Mouse (Mus musculus) lung, embryonic 14.5 days (tissue): ENCODE data around the gene Bud13. TPM values are rescaled to one million over a fixed set of nuclear protein-coding genes. Genes with fewer than 3 reads are reported as not detected.

Experiments used
- ATAC-seq: fragments of 200-750 bp; cut with Nextera tagmentation; 2 replicates; pipeline ENCODE4 v1.8.0; 2017; ENCODE audit warnings: mild to moderate bottlenecking, moderate TSS enrichment, moderate library complexity; ENCODE audit not compliant: insufficient read depth
- DNase-seq: peaks from one replicate; pipeline ENCODE4 v3.0.0-alpha.2; 2015
- H3K27ac ChIP-seq: fragments of 300-500 bp; sonication (generic); 2 replicates; pipeline ENCODE4 v1.5.1; 2014; ENCODE audit warnings: low read depth, mild to moderate bottlenecking, moderate library complexity
- H3K27me3 ChIP-seq: fragments of 300-500 bp; sonication (generic); 2 replicates; pipeline ENCODE4 v1.6.1; 2014; ENCODE audit warnings: low read length, control low read depth; ENCODE audit not compliant: insufficient read depth
- H3K36me3 ChIP-seq: fragments of 300-500 bp; sonication (generic); 2 replicates; pipeline ENCODE4 v1.6.1; 2014; ENCODE audit warnings: control low read depth; ENCODE audit not compliant: insufficient read depth
- H3K4me1 ChIP-seq: fragments of 300-500 bp; sonication (generic); 2 replicates; pipeline ENCODE4 v1.6.1; 2014; ENCODE audit warnings: antibody characterized with exemption, control low read depth; ENCODE audit not compliant: insufficient read depth
- H3K4me2 ChIP-seq: fragments of 300-500 bp; sonication (generic); 2 replicates; pipeline ENCODE4 v1.6.1; 2014; ENCODE audit warnings: mild to moderate bottlenecking
- H3K4me3 ChIP-seq: fragments of 300-500 bp; sonication (generic); 2 replicates; pipeline ENCODE4 v1.5.1; 2014; ENCODE audit warnings: low read depth, low read length
- H3K9ac ChIP-seq: fragments of 300-500 bp; sonication (generic); 2 replicates; pipeline ENCODE4 v1.6.1; 2014
- H3K9me3 ChIP-seq: fragments of 300-500 bp; sonication (generic); 2 replicates; pipeline ENCODE4 v1.6.1; 2016; ENCODE audit warnings: low read depth, low read length, control low read depth
- CTCF ChIP-seq: IDR thresholded peaks from 2 replicates; pipeline ENCODE4 v1.5.1; 2016; ENCODE audit warnings: antibody characterized with exemption, low read depth
- WGBS: fragments of 180-500 bp; shearing (Covaris S2); extraction: QIAGEN DNeasy Blood & Tissue Kit; methylation state at CpG from one replicate; pipeline ENCODE4 v1.1.7; 2014; 5-methylcytosine and 5-hydroxymethylcytosine counted together
- polyA plus RNA-seq: library from polyadenylated mRNA; unstranded; fragments of >200 nt; fragmentation: Nextera tagmentation; extraction: Ambion mirVana; gene quantifications from 2 replicates; pipeline ENCODE4 v1.2.1, GENCODE M21; 2014

Gene Bud13
- polyA plus RNA-seq: 27.1 and 27.6 TPM in 2 replicates

DNA sequence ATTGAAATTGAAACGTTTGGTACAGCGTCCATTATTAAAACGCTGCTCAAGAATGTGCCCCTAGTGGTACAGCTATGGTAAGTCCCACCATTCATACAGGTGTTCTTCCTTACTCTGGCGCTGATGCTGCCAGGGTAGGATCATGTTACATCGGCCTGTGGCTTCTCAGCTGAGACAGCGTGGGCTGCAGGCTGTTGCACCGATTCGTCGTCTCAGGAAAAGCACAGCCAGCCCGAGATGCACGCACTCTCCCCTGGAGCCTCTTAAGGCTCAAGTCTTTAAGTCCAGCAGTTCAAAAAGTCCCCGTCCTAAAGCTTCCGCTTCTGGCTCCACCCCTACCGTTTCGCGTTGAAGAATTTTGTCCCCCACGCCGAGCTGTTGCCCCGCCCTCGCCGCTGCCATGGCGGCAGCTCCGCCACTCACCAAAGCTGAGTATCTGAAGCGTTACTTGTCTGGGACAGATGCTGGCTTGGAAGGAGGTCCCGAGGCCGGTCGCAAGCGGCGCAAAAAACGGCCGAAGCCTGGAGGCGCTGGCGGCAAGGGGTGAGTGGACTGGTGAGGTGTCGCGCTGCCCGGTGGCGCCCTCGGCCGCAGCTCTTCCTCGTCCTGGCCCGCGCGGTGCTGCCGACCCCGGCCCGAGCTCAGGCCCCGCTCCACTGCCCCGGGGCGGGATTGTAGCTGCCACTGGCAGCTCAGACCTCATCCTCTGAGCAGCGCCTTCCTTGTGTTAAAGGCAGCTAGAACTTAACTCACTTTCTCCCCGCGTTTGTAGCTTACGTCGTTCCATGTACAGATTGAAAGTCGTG, at the start of gene Bud13:
Bud13 (plus strand) TSS at position 378 of the 806 bp plus-strand sequence.
- Histone ChIP-seq H3K27me3 (no peaks in the 10 kb centered on the region), H3K4me1 (0 out of 2 replicates have a peak, but pooled peaks cover 4% of the 10 kb centered on the region), H3K4me3 (peak within 1 kb of the TSS; percentile 95), H3K9ac (peak within 1 kb of the TSS; percentile 87), H3K36me3 (peaks cover 57% of the 10 kb centered on the region), H3K27ac (peak within 1 kb of the TSS; percentile 89), H3K9me3 (no peaks in the 10 kb centered on the region), H3K4me2 (peak within 1 kb of the TSS; percentile 75)
- under 1% methylated on average over 55 of the region's 55 CpGs for WGBS
- DNase-seq (peak; percentile 97), ATAC-seq (peak; percentile 95)
- peak; percentile 84 for TF ChIP-seq CTCF

DNA sequence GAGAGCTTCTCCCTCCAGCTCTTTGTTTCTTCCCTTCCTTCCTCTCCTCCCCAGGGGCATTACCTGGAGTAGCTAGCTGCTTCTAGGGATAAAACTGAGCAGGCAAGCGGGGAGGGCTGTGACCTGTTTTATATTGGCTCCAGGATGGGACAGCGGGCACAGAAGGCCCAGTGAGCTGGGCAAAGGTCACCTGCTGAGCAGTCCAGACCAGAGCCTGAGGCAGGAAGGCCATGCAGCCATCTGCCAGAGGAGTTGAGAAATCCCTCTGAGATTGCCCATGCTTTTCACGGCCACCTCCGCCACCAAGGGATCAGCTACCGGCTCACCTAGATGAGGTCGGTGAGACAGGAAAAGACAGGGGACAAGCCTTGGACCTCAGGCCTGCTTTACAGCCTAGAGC, 47.6 kb upstream of the Bud13 start:
- no peak for ATAC-seq
- H3K27me3 ChIP-seq: 0 out of 2 replicates have a peak, but pooled peaks cover 3% of the 10 kb centered on the region
- WGBS: 80% methylated on average over 6 of the region's 6 CpGs

DNA sequence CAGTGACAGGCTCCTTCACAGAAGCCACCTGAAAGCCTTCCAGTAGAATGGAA, 47.4 kb upstream of the Bud13 start, which contains the start of gene Apoc3:
Apoc3 (minus strand) TSS at position 41 of the 53 bp plus-strand sequence.
- Histone ChIP-seq H3K27me3 (0 out of 2 replicates have a peak, but pooled peaks cover 3% of the 10 kb centered on the region), H3K36me3 (no peaks in the 10 kb centered on the region), H3K9me3 (no peaks in the 10 kb centered on the region), H3K4me3 (no peak within 1 kb of the TSS), H3K4me1 (no peaks in the 10 kb centered on the region), H3K4me2 (no peak within 1 kb of the TSS), H3K9ac (no peak within 1 kb of the TSS), H3K27ac (no peak within 1 kb of the TSS)
- TF ChIP-seq CTCF: no peak
- ATAC-seq (no peak), DNase-seq (no peak)

More for the DNA sequence above, 47.6 kb upstream of the Bud13 start:
- Histone ChIP-seq H3K9me3 (no peaks in the 10 kb centered on the region), H3K27ac (no peak overlapping the region), H3K4me3 (no peak overlapping the region), H3K4me2 (no peak overlapping the region), H3K36me3 (no peaks in the 10 kb centered on the region), H3K9ac (no peak overlapping the region), H3K4me1 (no peaks in the 10 kb centered on the region)
- DNase-seq: no peak
- no peak for TF ChIP-seq CTCF

DNA sequence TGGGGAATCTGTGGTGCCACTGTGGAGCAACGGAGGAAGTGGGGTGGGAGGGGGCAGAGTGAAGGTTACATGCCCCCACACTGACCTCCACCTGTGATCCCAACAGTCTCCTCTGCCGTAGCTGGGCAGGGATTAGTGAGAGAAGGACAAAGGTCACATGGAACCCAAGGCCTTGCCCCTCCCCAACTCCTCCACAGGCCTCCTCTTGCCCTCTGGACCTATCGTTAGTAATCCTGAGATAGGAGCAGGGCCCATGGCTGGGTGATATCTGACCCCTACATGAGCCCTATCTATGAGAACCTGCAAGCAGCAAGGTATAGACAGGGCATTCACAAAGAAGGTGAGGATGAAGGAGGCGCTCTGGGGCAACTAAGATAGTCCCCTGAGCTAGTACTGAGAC, 47.2 kb upstream of the Bud13 start:
- no peak overlapping the region for H3K4me3 ChIP-seq
- no peak overlapping the region for H3K4me2 ChIP-seq
- DNase-seq (no peak), ATAC-seq (no peak)
- no peaks in the 10 kb centered on the region for H3K4me1 ChIP-seq
- H3K9ac ChIP-seq: no peak overlapping the region
- 39% methylated on average over 4 of the region's 4 CpGs for WGBS
- H3K27me3 ChIP-seq: 0 out of 2 replicates have a peak, but pooled peaks cover 3% of the 10 kb centered on the region
- H3K27ac ChIP-seq: no peak overlapping the region
- no peaks in the 10 kb centered on the region for H3K36me3 ChIP-seq
- H3K9me3 ChIP-seq: no peaks in the 10 kb centered on the region
- no peak for TF ChIP-seq CTCF

DNA sequence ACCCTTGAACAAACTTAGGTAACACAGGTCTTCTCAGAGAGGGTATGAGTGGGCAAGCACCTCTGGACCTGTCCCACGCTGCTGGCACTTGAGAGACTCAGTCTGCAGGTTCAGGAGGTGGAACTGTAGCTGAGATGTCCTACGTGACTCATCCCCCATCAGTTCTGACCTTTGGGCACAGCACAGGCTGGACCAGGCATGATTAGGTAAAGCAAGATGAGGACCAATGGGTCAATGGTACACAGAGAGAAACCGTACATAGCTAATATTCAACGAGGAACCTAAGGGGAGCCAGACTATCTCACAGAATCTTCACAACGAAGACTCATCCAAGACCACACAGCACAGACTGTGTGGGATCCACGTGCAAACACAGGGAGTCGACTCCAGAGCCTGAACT, 44.0 kb upstream of the Bud13 start:
- ATAC-seq: no peak
- H3K9me3 ChIP-seq: no peaks in the 10 kb centered on the region
- TF ChIP-seq CTCF: no peak
- H3K9ac ChIP-seq: no peak overlapping the region
- H3K4me1 ChIP-seq: no peaks in the 10 kb centered on the region
- no peak overlapping the region for H3K4me2 ChIP-seq
- H3K27me3 ChIP-seq: no peaks in the 10 kb centered on the region
- no peak overlapping the region for H3K4me3 ChIP-seq
- WGBS: 78% methylated on average over 7 of the region's 7 CpGs
- H3K27ac ChIP-seq: no peak overlapping the region
- DNase-seq: no peak
- H3K36me3 ChIP-seq: no peaks in the 10 kb centered on the region

DNA sequence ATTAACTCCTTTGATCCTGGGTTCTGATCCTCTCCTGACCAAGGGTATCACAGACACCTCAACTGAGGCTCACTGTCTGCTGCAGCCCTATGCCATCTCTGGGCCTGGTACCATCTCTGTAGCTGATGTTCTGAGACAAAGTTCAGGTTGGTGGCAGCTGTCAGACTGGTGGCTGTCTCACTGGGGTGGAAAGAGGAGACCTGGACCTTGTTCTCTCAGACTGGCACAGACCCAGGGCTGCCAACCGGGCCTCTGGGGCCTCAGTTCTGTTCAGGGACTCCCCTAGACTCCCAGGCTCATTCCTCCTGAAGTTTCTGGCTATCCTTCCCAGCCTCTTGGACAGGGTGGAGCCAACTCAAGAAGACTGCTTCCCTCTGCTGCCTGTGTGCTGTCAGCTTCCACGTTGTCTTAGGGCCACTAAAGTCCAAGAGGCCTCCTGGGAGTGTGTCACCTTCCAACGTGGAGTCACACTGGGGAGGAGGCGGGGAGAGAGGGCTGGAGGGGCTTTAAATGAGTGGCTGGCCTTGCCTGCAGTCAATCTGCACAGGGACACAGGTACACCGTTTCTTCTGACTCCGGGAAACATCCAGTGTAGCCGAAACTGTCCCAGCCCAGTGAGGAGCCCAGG, 42.2 kb upstream of the Bud13 start, which contains the start of gene Apoa4:
Apoa4 (plus strand) TSS at position 171 of the 628 bp plus-strand sequence.
- no peak within 1 kb of the TSS for H3K4me3 ChIP-seq
- no peaks in the 10 kb centered on the region for H3K27me3 ChIP-seq
- TF ChIP-seq CTCF: no peak
- no peak within 1 kb of the TSS for H3K9ac ChIP-seq
- no peak within 1 kb of the TSS for H3K4me2 ChIP-seq
- no peaks in the 10 kb centered on the region for H3K4me1 ChIP-seq
- ATAC-seq: no peak
- DNase-seq: no peak
- 61% methylated on average over 7 of the region's 7 CpGs for WGBS
- H3K36me3 ChIP-seq: no peaks in the 10 kb centered on the region
- no peak within 1 kb of the TSS for H3K27ac ChIP-seq
- H3K9me3 ChIP-seq: no peaks in the 10 kb centered on the region

DNA sequence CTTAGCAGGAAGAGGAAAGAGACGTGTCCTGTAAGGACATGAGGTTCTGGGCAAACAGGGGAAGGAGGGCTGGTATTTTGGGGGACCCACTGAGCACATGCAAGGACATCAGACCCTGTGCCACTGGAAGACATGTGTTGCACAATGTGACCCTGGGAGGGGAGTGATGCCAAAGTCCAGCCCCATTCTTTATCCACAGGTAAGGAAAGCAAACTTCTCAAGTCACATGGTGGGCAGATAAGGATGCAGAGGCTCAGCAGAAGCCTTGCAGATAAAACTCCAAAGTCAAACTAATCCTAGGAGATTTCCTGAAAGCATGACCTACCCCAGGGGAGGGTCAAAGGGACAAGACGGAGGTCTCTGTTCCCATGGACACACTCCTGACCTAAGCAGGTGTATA, 41.0 kb upstream of the Bud13 start:
- no peak for ATAC-seq
- DNase-seq: no peak
- 55% methylated on average over 2 of the region's 2 CpGs for WGBS
- no peaks in the 10 kb centered on the region for H3K27me3 ChIP-seq
- no peak for TF ChIP-seq CTCF
- no peak overlapping the region for H3K27ac ChIP-seq
- H3K4me2 ChIP-seq: no peak overlapping the region
- no peaks in the 10 kb centered on the region for H3K4me1 ChIP-seq
- H3K9ac ChIP-seq: no peak overlapping the region
- no peak overlapping the region for H3K4me3 ChIP-seq
- no peaks in the 10 kb centered on the region for H3K36me3 ChIP-seq
- H3K9me3 ChIP-seq: no peaks in the 10 kb centered on the region
